Mouse (Mus musculus) left cerebral cortex, adult 8-10 months (tissue): ENCODE results near the gene Gnb2. TPM values are rescaled to one million over a fixed set of nuclear protein-coding genes. Genes with fewer than 3 reads are reported as not detected.
A peak's percentile ranks its signal among the peaks of the same experiment; 100 is the strongest.

Source experiments
- DNase-seq, 2 experiments: peaks; one replicate each; pipeline ENCODE4 v3.0.0; 2022; ENCODE audit warnings: low spot score in 2 of 2
- total RNA-seq, 4 experiments: library from RNA; stranded (reverse); gene quantifications; 2 replicates each; pipeline ENCODE4 v1.2.4; 2022

Gnb2 gene
- total RNA-seq: 100 to 1,000 TPM; 654 to 672 (median 660) TPM

DNA sequence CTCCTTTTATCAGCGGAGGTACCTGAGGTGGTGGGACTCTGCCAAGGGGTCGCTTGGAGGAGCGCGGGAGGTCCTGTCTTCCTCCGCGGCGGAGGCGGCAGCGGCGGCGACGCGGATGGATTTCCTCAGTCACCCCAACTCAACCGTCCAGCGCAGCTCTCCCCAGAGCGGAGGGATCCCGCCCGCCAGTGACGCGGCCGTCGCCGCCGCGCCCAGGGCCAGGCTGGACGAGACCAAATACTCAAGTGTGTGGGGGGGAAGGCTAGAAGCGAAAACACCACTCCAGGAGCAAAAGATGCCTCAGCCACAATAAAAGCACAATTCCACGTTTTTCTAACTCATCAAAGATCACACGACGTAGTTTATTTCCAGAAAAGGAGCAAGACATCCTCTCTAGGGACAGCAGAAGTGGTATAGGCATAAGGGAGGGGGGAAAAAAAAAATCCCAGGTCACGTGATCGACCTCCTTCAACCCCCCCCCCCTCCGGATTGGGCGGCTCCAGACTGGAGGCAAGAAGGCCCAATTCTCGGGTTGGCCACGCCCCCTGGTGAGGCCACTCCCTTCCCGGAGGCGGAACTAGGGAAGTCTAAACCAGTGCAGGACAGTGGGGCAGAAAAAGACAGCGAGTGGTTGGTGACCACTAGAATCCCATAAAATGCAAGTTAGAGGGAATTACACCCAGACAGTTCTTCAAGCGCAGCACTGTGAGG, at the start of gene Gnb2, which contains the start of gene Epo:
TSS of gene Gnb2 (minus strand) at position 394 of the 711 bp plus-strand sequence.
TSS of gene Epo (minus strand) at position 126 of the 711 bp plus-strand sequence.
- DNase-seq: peak; percentile 96 to 97

DNA sequence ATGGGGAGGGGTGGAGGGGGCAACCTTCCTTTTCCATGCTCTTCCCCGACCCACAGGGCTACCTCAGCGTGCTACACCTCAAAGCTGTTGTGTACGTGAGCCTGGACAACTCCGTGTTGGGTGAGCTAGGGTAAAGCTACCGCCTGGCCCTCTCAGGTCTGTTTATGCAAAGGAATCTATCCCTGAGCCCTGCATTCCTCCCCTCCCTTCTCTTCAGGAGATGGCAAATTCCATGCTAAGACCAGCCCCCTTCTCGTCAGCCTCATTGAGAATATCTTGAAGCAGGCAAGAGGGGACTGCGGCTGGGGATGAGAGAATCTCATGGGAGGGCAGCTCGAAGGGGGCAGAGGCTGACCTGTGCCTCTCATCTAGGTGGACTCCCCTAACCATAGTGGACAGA, 49.4 kb upstream of the Gnb2 start:
- no peak for DNase-seq

DNA sequence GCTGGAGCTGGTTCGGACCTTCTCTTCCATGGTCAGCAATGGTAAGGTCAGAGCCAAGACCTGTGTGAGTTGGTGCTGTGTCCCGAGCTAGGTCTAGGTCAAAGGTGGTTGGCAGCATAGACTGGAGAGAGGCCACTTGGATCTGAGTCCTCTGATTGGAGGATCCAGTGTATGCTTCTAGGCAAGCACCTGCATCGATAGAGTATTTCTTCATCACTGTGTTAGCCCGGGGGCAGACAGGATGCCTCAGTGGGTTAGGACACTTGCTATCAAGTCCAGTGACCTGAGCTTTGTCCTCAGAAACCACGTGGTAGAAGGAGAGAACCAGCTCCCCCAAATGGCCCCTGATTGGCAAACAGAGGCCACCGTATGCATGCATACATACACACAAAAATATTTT, 46.9 kb upstream of the Gnb2 start:
- DNase-seq: no peak

DNA sequence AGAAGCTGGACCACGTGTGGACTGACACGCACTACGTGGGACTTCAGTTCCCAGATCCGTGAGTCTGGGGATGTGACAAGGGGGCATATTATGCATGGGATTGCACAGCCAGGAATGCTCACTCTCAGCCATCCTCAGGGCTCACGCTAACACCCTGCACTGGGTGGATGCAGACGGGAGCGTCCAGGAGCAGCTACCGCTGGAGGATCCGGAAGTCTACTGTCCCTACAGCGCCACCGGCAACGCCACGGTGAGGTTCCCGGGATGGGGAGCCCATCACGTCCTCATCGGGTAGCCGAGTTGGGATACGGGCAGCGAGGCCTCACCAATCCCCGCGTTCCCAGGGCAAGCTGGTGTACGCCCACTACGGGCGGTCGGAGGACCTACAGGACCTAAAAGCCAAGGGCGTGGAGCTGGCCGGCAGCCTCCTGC, 41.2 kb upstream of the Gnb2 start:
- peak; percentile 33 to 54 for DNase-seq

DNA sequence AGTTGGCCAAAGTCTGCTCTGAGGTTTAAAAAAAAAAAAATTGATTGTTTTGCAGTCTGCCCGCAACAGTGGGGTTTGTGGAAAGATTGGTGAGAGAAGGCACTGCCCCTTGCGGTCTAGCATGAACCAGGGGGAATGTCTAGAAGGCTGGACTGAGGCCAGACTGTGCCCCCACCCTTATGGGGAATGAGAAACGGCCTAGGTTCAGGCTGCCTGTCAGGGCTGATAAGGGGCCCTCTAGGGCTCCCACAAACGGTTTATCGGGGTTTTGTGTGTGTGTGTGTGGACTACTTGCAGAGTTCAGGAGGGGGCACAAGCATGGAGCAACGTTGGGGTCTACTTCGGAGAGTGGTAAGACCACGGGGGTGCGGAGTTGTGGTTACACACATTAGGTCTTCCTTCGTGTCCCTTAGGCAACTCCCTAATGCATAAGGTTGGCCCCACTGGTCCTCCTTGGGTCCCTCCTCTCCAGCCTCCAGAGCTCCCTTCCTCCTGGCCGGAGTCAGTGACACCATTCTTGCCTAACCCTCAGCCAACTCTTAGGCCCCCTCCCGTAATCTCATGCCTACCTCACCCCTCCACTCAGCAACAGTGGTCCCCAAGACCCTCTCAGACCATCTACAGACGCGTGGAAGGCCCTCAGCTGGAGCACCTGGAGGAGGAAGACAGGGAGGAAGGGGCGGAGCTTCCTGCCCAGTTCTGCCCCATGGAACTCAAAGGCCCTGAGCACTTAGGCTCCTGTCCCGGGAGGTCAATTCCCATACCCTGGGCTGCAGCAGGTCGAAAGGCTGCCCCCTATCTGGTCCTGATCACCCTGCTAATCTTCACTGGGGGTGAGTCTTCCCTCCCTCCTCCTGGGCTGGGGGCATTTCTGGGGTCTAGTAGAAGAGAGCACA, 37.6 kb upstream of the Gnb2 start:
- no peak for DNase-seq

GRCm38 (mm10) chr5:137570181-137570580, 36.9 kb upstream of the Gnb2 start:
- no peak for DNase-seq

DNA sequence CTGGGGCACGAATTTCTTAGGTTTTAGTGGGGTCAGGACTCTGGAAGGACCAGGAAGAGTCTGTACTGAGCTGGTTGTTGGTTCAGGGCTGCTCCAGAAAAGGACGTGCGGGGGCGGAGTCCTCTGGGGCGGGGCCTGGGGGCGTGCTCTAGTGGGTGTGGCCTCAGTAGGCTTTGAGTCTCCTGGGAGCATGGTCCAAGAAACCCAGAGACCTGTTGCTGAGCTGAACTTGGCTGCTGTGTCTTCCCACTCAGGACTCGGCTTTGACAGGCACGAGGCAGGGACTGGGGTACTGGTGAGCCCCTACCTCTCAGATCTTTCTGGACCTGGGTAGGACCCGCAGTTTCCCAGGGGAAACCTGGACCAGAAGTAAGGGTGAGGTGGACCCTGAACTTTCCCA, 36.4 kb upstream of the Gnb2 start, which contains the start of gene Tfr2:
TSS of gene Tfr2 (plus strand) at position 176 of the 400 bp plus-strand sequence.
- DNase-seq: no peak

- DNase-seq: no peak
Observed at GRCm38 (mm10) chr5:137569031-137569430, 35.7 kb upstream of the Gnb2 start.

DNA sequence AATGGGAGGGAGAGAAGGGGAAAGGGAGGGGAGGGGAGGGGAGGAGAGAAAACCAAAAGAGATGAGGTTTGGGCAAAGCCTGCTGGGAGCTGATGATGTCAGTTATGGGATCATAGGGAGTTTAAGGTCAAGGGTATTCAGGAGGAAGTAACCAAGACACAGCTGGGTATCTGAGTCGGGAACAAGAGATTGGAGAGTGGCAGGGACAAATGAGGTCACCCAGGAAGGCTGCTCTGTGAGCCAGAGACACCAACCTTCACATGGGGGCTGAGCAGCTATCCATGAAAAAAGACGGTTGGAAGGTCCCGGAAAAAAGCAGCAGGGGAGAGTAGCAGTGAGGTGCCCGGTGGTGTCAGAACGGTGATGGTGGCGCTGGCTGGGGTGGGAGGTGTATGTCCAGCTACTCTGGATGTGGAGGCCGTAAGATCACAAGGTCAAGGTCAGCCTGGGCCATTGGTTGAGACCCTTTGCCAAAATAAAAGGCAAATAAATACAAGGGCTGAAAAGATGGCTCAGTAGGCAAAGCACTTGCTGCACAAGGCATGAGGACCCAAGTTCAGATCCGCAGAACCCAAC, 35.0 kb upstream of the Gnb2 start:
- DNase-seq: no peak

DNA sequence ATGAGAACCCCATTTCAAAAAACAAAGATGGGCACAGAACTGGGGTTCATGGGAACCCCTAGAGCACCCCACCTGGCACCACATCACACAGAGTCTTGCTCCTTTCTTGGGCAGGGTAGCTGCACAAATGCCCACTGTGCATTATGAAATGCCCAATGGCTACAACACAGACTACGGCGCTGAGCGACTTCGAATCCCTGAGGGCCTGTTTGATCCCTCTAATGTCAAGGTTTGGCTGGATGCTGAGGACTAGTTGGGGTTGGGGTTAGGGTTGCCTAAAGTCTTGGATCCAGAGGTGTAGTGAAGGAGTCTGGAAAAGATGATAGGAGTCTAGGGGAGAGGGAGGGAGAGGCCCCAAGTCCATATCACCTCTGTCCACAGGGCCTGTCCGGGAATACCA, 33.1 kb upstream of the Gnb2 start:
- no peak for DNase-seq

DNA sequence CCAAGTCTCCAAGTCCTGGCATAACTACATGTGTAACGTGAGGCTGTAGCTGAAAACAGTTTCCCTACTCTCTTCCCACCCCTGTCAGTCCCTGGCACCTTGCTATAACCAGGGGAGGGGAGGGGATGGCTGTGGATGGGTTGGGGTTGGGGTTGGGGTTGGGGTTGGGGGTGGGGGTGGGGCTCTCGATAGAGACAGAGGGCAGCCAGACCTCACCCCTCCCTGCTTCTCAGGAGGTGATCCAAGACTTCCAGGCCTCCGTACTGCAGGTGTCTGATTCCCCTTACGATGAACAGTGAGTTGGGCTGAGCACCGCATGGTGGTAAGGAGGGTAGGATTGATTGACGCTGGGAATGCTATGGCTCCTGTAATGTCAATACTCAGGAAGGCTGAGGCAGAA, 32.4 kb upstream of the Gnb2 start:
- DNase-seq: no peak

DNA sequence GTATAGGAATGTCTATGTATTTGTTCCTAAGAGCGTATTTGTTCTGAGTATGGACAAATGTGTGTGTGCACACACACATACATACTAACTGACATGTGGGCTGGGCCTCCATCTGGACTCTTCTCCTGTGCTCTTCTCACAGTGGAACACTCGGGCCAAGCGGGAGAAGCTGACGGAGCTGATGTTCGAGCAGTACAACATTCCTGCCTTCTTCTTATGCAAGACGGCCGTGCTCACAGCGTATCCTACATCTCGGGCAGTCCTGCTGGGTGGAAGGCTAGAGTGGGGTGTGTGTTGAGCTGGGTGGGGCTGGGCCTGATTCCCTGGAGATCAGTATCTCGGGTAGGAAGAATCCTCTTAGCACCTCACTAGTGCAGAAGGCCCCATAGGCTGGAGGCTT, 29.7 kb upstream of the Gnb2 start:
- DNase-seq: peak in 1 of 2 experiments; percentile 60

- DNase-seq: no peak
Observed at GRCm38 (mm10) chr5:137561556-137561955, 28.2 kb upstream of the Gnb2 start.

DNA sequence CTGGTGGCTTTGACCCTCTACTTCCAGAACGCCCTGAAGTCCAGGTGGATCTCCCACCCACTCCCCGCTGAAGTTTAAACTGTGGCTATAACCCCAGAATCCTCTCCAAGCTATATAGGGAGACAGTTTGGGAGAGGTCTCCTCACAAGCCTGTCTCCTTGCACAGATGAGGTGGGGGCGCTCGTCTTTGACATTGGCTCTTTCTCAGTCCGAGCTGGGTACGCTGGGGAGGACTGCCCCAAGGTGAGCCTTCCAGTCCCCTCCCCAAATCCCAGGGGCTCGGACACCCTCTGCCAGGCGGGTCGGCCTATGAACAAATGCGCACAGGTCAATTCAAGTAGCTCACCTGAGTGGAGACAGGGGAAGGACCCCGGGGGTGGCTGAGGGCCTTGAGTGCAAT, 20.6 kb upstream of the Gnb2 start:
- DNase-seq: no peak

GRCm38 (mm10) chr5:137553411-137553837, 20.1 kb upstream of the Gnb2 start, which contains the start of gene Actl6b:
Gene Actl6b (plus strand): TSS chr5:137553517.
- DNase-seq: peak; percentile 79 to 89

DNA sequence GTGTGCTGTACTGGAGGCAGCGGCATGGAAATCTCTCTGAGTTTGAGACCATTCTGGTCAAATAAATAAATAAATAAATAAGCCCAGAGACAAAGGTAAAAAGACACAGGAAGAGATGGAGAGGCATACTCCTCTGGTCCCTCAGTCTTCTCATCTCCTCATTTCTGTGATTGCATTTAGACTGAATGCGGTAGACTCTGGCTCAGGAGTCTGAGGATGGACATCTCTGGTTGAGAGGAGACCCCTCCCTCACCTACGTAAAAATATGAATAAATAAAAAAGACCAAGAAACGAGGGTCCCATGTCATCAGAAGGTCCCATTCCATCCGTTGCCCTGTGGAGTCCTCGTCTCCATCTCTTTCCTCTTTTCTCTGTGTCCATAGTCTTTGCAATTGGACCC, 19.7 kb upstream of the Gnb2 start:
- no peak for DNase-seq

DNA sequence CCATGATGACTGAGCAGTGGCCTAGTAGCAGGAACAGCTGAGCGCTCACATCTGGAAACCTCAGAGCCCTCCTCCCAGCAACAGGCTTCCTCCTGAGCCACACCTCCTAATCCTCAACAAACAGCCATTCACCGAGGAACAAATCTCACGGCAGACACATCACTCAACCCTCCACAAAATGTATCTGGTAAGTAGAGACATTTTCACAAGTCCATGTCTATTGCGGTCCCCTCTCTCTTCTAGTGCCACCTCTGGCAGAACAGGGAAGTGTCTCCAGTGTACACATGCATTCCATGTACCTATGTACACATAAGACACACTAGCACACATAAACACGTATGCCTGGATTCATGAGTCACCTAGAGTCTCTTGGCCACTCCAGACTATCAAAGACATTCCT, 17.8 kb upstream of the Gnb2 start:
- no peak for DNase-seq

DNA sequence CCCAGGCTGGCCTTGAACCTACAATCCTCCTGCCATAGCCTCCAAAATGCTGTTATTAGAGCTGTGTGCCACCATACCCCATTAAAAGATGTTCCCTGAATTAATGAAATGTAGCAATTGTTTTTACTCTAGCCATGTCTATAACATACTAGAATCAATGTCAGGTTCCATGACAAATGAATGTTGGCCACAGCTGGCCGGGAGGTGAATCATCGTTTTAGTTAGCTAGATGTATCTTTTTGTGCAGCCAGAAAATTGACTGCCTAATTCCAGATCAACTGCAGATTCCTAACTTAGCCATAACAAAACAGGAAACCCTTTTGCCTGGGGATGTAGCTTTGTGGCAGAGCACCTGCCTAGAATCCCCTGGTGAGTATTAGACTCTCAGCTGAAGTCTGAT, 16.5 kb upstream of the Gnb2 start:
- DNase-seq: no peak

DNA sequence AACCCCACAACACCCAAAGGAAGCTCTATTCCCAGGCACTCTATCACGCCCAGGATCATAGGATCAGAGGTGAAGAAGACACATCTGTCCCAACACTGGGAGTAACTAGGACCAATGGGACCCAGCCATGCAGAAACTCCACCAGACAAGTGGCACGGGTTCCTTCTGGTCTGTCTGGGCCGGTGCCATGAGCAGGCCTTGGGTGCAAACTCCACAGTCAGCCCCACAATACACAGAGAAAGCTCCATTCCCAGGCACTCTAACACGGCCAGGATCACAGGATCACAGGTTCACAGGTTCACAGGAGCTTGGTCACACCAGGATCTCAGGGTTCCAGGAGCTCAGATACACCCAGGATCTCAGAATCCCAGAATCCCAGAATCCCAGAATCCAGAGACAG, 12.3 kb upstream of the Gnb2 start:
- DNase-seq: no peak

GRCm38 (mm10) chr5:137544926-137545325, 11.6 kb upstream of the Gnb2 start:
- no peak for DNase-seq

- DNase-seq: no peak
Observed at GRCm38 (mm10) chr5:137541768-137542540, 8.6 kb upstream of the Gnb2 start.
